In genomic region chr1:40000899-40001298, GRCm38 (mm10) we compare ENCODE assay signal across 9 mouse cellular contexts.
DNase-seq lines count a peak whose midpoint lies in the region; ATAC-seq and TF ChIP-seq lines count a peak whose summit lies in the region.
"Had no signal": no experiment of that assay in that cellular context is flagged by ENCODE, and none has a peak within 500 bp of the region (broad histone marks: within the 10 kb centered on the region; RNA-seq: fewer than 3 reads in every experiment).

No protein-coding gene starts in this region.

- no peak for DNase-seq in forebrain, embryonic 14.5 days (ENCODE audit: low spot score)
- no peak for DNase-seq in lung, adult 2 months
- DNase-seq in lung, postnatal 36 days: no peak
- DNase-seq in brain, embryonic 14.5 days (ENCODE audit: low read depth): peak; percentile 37
- peak; percentile 19 for DNase-seq in kidney, adult 11 months
- peak; percentile 28 for DNase-seq in skeletal muscle tissue, adult 2 months (ENCODE audit: low read depth, low spot score)
- DNase-seq in thymus, adult 18-20 months: no peak

- no peaks in the 10 kb centered on the region for H3K4me1 ChIP-seq in forebrain, embryonic 14.5 days (ENCODE audit: control insufficient read depth, insufficient read depth, low read length)
- no peaks in the 10 kb centered on the region for H3K4me1 ChIP-seq in forebrain, embryonic 13.5 days
- H3K4me1 ChIP-seq in lung, adult 2 months (ENCODE audit: control insufficient read depth, insufficient read depth, low read length): no peaks in the 10 kb centered on the region

- TF ChIP-seq POLR2A in lung, adult 2 months (IDR thresholded peaks at IDR 0.05; ENCODE audit: borderline replicate concordance, extremely low read depth, low read depth, low read length): no peak
- TF ChIP-seq POLR2A in brain, embryonic 14.5 days (IDR thresholded peaks at IDR 0.05; ENCODE audit: borderline replicate concordance, extremely low read depth, insufficient read depth, insufficient read length, poor library complexity, severe bottlenecking): no peak

- peaks cover 98% of the 10 kb centered on the region for H3K36me3 ChIP-seq in forebrain, embryonic 14.5 days (ENCODE audit: control insufficient read depth, insufficient read depth, low read length)
- H3K36me3 ChIP-seq in forebrain, embryonic 13.5 days (ENCODE audit: poor library complexity, severe bottlenecking): peaks cover 95% of the 10 kb centered on the region

- WGBS in forebrain, embryonic 14.5 days: 72% methylated on average over 5 of the region's 5 CpGs
- 64% methylated on average over 5 of the region's 5 CpGs for WGBS in forebrain, embryonic 13.5 days
- WGBS in lung, adult 2 months: 75% methylated on average over 5 of the region's 5 CpGs

- H3K27ac ChIP-seq in forebrain, embryonic 14.5 days (ENCODE audit: low read depth, low read length): no peak overlapping the region
- H3K27ac ChIP-seq in forebrain, embryonic 13.5 days: no peak overlapping the region
- H3K27ac ChIP-seq: macrophage had no signal

- ATAC-seq in forebrain, embryonic 14.5 days: peak; percentile 27; the same call in 1 of the 2 replicates
- ATAC-seq in forebrain, embryonic 13.5 days: no peak

- TF ChIP-seq CTCF in lung, adult 2 months (IDR thresholded peaks at IDR 0.05; ENCODE audit: insufficient read depth, low read length): peak; percentile 53
- peak; percentile 58; the same call in 1 of the 2 replicates for TF ChIP-seq CTCF in brain, embryonic 14.5 days (IDR thresholded peaks at IDR 0.05; ENCODE audit: borderline replicate concordance, extremely low read depth, insufficient read depth, insufficient read length)

- H3K4me2 ChIP-seq in forebrain, embryonic 14.5 days (ENCODE audit: low read length): no peak overlapping the region
- H3K4me2 ChIP-seq in forebrain, embryonic 13.5 days: no peak overlapping the region

- no peak overlapping the region for H3K9ac ChIP-seq in forebrain, embryonic 14.5 days (ENCODE audit: low read length)
- H3K9ac ChIP-seq in forebrain, embryonic 13.5 days: no peak overlapping the region

- no peaks in the 10 kb centered on the region for H3K9me3 ChIP-seq in forebrain, embryonic 14.5 days (replicated peaks; ENCODE audit: control insufficient read depth, low read length)
- no peaks in the 10 kb centered on the region for H3K9me3 ChIP-seq in forebrain, embryonic 13.5 days (replicated peaks)

- no peak overlapping the region for H3K4me3 ChIP-seq in forebrain, embryonic 14.5 days (ENCODE audit: low read depth, low read length)
- H3K4me3 ChIP-seq in forebrain, embryonic 13.5 days: no peak overlapping the region
- no peak overlapping the region for H3K4me3 ChIP-seq in lung, adult 2 months (replicated peaks; ENCODE audit: extremely low read depth, low read depth, low read length)

- H3K27me3 ChIP-seq in forebrain, embryonic 14.5 days (replicated peaks; ENCODE audit: control insufficient read depth, insufficient read depth, low read length): no peaks in the 10 kb centered on the region
- no peaks in the 10 kb centered on the region for H3K27me3 ChIP-seq in forebrain, embryonic 13.5 days

Comparison
In these comparisons a context has a peak if more than half of its experiments do, and no peak if none do; other contexts are left out.
1. DNase-seq: peak in brain, embryonic 14.5 days (single experiment), kidney, adult 11 months (single experiment) and skeletal muscle tissue, adult 2 months (single experiment); none in forebrain, embryonic 14.5 days (single experiment), lung, adult 2 months (single experiment), lung, postnatal 36 days (single experiment) and thymus, adult 18-20 months (0 of 2).